Mouse (Mus musculus): ENCODE results near the gene Trub1. TPM values are rescaled to one million over a fixed set of nuclear protein-coding genes. Genes with fewer than 3 reads are reported as not detected.

The Trub1 gene
- polyA plus RNA-seq, 1 experiment from 2014 or later = 8.0 TPM

DNA sequence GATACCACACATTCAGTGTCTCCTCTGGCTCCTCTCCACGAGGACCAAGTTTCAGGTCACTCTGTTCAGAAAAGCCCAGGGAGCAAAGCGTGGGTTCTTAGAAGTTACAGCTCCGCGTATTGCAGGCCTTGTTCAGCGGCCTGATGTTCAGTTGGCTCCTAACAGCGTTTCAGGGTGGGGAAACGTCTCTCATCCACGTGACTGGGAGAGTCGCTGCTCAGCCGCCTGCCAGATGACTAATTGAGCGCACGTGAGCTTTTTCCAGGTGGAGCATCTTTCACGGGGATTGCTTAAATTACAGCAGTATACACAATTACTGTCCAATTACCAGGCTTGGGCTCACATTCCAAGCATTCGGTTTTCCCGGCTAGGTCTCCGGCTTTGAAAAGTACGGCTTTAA is 70.7 kb downstream of the Trub1 start:
- H3K9ac ChIP-seq = no peak overlapping the region
- H3K9me3 ChIP-seq (replicated peaks) = no peaks in the 10 kb centered on the region
- no peaks in the 10 kb centered on the region for H3K27me3 ChIP-seq
- no peak for ATAC-seq (ENCODE audit: insufficient read depth)
- no peak overlapping the region for H3K4me2 ChIP-seq
- H3K4me3 ChIP-seq (replicated peaks) = no peak overlapping the region
- no peaks in the 10 kb centered on the region for H3K4me1 ChIP-seq (replicated peaks)
- H3K27ac ChIP-seq (replicated peaks) = no peak overlapping the region
- WGBS (ENCODE audit: insufficient replicate concordance) = 76% methylated on average over 17 of the region's 17 CpGs
- H3K36me3 ChIP-seq (replicated peaks) = no peaks in the 10 kb centered on the region

GRCm38 (mm10) chr19:57525693-57526092 is 73.0 kb downstream of the Trub1 start:
- no peak overlapping the region for H3K4me3 ChIP-seq (replicated peaks)
- ATAC-seq (ENCODE audit: insufficient read depth) = no peak
- WGBS (ENCODE audit: insufficient replicate concordance) = 42% methylated on average over 2 of the region's 2 CpGs
- no peaks in the 10 kb centered on the region for H3K36me3 ChIP-seq (replicated peaks)
- no peaks in the 10 kb centered on the region for H3K9me3 ChIP-seq (replicated peaks)
- no peak overlapping the region for H3K4me2 ChIP-seq
- H3K27me3 ChIP-seq = no peaks in the 10 kb centered on the region
- H3K4me1 ChIP-seq (replicated peaks) = no peaks in the 10 kb centered on the region
- no peak overlapping the region for H3K27ac ChIP-seq (replicated peaks)
- H3K9ac ChIP-seq = no peak overlapping the region

DNA sequence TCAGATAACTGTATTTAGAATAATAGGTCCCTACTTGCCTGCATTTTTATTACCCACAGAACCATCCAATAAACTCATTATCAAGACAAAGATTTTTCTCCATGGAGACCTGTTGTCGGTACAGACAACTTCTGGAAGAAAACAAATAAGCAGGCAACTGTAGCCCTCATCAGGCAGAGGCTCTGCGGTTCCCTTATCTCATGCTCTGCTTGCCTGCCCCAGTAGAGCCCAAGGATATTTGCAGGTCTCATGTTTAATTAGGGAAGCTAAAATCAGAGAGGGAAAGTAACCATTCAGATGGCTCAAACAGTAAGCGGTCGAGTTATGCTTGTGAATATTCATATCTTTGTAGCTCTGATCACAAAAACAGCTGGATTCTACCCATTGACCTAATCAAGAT is 77.5 kb downstream of the Trub1 start:
- H3K36me3 ChIP-seq (replicated peaks) = no peaks in the 10 kb centered on the region
- H3K9ac ChIP-seq = no peak overlapping the region
- H3K27me3 ChIP-seq = no peaks in the 10 kb centered on the region
- no peaks in the 10 kb centered on the region for H3K9me3 ChIP-seq (replicated peaks)
- no peaks in the 10 kb centered on the region for H3K4me1 ChIP-seq (replicated peaks)
- no peak overlapping the region for H3K4me3 ChIP-seq (replicated peaks)
- 54% methylated on average over 4 of the region's 4 CpGs for WGBS (ENCODE audit: insufficient replicate concordance)
- no peak for ATAC-seq (ENCODE audit: insufficient read depth)
- no peak overlapping the region for H3K4me2 ChIP-seq
- H3K27ac ChIP-seq (replicated peaks) = no peak overlapping the region

DNA sequence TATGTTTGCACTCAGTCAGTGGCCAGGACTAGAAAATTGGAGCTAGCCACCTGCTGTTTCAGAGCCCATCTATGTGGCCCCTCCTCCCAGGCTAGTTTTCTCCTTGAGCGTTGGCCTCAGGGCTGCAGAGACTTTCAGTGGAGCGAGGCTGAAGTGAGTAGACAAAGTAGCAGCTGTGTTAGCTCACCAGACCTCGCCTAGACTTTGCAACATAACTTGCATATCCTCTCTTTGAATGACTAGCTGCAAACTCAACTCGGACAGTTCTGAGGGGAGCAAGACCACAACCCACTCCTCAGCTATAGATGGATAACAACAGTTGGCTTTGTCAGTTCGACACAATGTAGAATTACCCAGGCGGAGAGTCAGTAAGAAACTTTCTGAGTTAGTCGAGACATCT is 81.5 kb downstream of the Trub1 start:
- no peak overlapping the region for H3K4me3 ChIP-seq (replicated peaks)
- H3K27me3 ChIP-seq = no peaks in the 10 kb centered on the region
- H3K9ac ChIP-seq = no peak overlapping the region
- H3K4me1 ChIP-seq (replicated peaks) = no peaks in the 10 kb centered on the region
- H3K4me2 ChIP-seq = no peak overlapping the region
- ATAC-seq (ENCODE audit: insufficient read depth) = no peak
- H3K27ac ChIP-seq (replicated peaks) = no peak overlapping the region
- no peaks in the 10 kb centered on the region for H3K9me3 ChIP-seq (replicated peaks)
- 68% methylated on average over 7 of the region's 7 CpGs for WGBS (ENCODE audit: insufficient replicate concordance)
- no peaks in the 10 kb centered on the region for H3K36me3 ChIP-seq (replicated peaks)

- Histone ChIP-seq H3K4me2 (no peak overlapping the region), H3K9ac (no peak overlapping the region), H3K4me1 (replicated peaks) (no peaks in the 10 kb centered on the region), H3K27ac (replicated peaks) (no peak overlapping the region), H3K36me3 (replicated peaks) (no peaks in the 10 kb centered on the region), H3K9me3 (replicated peaks) (no peaks in the 10 kb centered on the region), H3K4me3 (replicated peaks) (no peak overlapping the region), H3K27me3 (no peaks in the 10 kb centered on the region)
- 56% methylated on average over 5 of the region's 5 CpGs for WGBS (ENCODE audit: insufficient replicate concordance)
- no peak for ATAC-seq (ENCODE audit: insufficient read depth)
Observed at GRCm38 (mm10) chr19:57536512-57536911, 83.8 kb downstream of the Trub1 start.

DNA sequence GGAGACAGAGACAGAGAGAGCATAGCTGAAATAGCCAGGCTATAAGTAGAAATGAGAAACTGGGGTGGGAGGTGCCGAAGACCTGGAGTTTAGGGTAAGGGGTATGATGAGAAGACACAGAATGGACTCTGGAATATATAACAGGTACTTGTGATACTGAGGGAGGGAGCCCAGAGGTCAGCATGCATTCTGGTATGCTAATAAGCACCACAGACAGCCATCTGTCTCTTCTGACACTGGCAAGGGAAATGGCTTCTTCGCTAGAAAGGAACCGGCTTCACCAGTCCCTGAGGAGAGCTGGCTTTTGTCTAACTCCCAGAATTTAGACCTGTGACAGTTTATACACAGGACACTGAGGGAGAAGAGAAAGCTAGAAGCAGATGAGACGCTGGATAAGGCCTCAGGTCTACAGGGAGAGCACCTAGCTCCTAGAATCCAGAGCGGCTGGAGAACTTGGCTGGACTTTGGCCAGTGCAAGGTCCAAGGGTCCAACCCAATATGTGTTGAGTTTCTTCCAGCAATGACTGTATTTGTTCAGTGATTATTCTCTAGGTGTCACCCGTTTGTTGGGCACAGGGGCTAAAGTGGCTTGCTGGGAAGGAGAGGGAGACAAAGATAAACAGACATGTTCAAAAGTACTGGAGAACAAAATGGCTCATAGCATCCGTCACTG is 84.9 kb downstream of the Trub1 start:
- WGBS (ENCODE audit: insufficient replicate concordance) = 67% methylated on average over 7 of the region's 7 CpGs
- no peaks in the 10 kb centered on the region for H3K36me3 ChIP-seq (replicated peaks)
- no peak overlapping the region for H3K9ac ChIP-seq
- H3K4me1 ChIP-seq (replicated peaks) = no peaks in the 10 kb centered on the region
- no peak overlapping the region for H3K4me3 ChIP-seq (replicated peaks)
- no peak overlapping the region for H3K4me2 ChIP-seq
- no peak for ATAC-seq (ENCODE audit: insufficient read depth)
- H3K27me3 ChIP-seq = no peaks in the 10 kb centered on the region
- no peak overlapping the region for H3K27ac ChIP-seq (replicated peaks)
- no peaks in the 10 kb centered on the region for H3K9me3 ChIP-seq (replicated peaks)

DNA sequence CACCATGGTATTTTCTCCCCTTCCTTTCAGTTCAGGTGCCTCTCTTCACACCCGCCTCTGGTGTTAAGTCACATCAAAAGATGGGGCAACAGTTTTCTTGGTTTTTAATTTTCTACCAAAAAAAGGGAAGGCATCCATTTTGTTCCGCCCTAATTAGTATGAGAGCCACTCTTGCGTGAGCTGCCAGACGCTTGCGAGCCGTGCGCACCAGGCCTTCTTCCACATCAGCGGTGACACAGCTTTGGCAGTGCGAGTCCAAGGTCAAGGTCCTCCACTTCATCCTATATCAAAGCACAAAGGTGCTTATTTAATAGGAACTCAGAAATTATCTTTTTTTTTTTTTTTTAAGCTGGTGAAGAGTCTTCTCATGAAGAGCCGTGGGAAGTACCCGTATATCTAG is 87.4 kb downstream of the Trub1 start:
- no peaks in the 10 kb centered on the region for H3K4me1 ChIP-seq (replicated peaks)
- ATAC-seq (ENCODE audit: insufficient read depth) = no peak
- no peaks in the 10 kb centered on the region for H3K9me3 ChIP-seq (replicated peaks)
- 83% methylated on average over 11 of the region's 11 CpGs for WGBS (ENCODE audit: insufficient replicate concordance)
- no peak overlapping the region for H3K9ac ChIP-seq
- no peaks in the 10 kb centered on the region for H3K36me3 ChIP-seq (replicated peaks)
- H3K4me3 ChIP-seq (replicated peaks) = no peak overlapping the region
- H3K27me3 ChIP-seq = no peaks in the 10 kb centered on the region
- H3K27ac ChIP-seq (replicated peaks) = no peak overlapping the region
- no peak overlapping the region for H3K4me2 ChIP-seq

Other genes starting within 250 kb of the Trub1 start
- gene Ablim1, start 138.0 kb upstream of the Trub1 start, polyA plus RNA-seq (2015; fragmentation: Nextera tagmentation; extraction: Ambion mirVana) = 9.5 and 11.3 TPM in 2 replicates
- 6.0 and 6.6 TPM in 2 replicates for gene Fam160b1, start 92.2 kb upstream of the Trub1 start, polyA plus RNA-seq (2015; fragmentation: Nextera tagmentation; extraction: Ambion mirVana)
- 0.55 and 0.73 TPM in 2 replicates for gene Atrnl1, start 158.1 kb downstream of the Trub1 start, polyA plus RNA-seq (2015; fragmentation: Nextera tagmentation; extraction: Ambion mirVana)